Mouse (Mus musculus): ENCODE measurements at regions not wholly inside any gene's neighbourhood (a gene's known extent, or its start where the extent isn't known, plus 50 kb on each side); places are given as distances from the start of the nearest gene placed in this dataset.

DNA sequence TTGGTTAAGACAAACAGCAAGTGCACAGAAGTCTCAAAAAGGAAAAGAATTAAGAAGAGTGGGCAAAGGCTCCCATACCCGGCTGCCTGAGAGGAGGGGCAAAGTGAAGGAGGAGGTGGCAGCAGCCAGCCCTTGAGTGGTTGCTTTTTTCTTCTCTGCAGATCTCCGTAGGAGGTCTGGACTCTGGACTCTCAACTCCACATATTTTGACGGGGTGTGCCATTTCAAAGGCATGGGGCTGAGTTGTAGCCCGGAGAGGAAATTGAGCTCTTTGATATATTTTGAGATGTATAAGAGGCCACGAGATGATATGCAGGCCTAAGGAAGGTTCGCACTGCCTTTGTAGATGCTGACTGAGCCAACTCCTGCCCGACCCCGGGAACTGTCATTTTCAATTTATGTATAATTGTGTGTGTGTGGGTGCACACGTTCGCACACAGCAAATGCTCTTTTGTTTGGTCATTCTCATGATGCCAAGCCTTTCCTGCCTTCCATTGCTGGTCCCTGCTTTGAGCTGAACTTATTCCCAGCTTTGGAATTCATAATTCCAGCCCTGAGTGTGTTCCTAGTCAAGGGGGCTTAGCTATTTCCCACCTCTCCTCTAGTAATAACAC, 56.4 kb downstream of the Cxcr4 start:
- DNase-seq (ENCODE audit: low spot score) (no peak), ATAC-seq (ENCODE audit: insufficient read depth, low FRiP score, low TSS enrichment) (no peak)
- no peaks in the 10 kb centered on the region for H3K27me3 ChIP-seq (ENCODE audit: control insufficient read depth, insufficient read depth, low read length)
- no peak overlapping the region for H3K4me2 ChIP-seq (ENCODE audit: low read depth)
- no peak overlapping the region for H3K4me3 ChIP-seq (ENCODE audit: low read depth, low read length)
- H3K27ac ChIP-seq (ENCODE audit: low read depth, low read length), result no peak overlapping the region
- H3K4me1 ChIP-seq (ENCODE audit: control insufficient read depth, insufficient read depth, low read length), result no peaks in the 10 kb centered on the region
- no peaks in the 10 kb centered on the region for H3K9me3 ChIP-seq (ENCODE audit: control insufficient read depth, low read length)
- no peak overlapping the region for H3K9ac ChIP-seq (ENCODE audit: low read length)
- no peaks in the 10 kb centered on the region for H3K36me3 ChIP-seq (ENCODE audit: control insufficient read depth, insufficient read depth, low read length)
- WGBS, result 59% methylated on average over 10 of the region's 10 CpGs

DNA sequence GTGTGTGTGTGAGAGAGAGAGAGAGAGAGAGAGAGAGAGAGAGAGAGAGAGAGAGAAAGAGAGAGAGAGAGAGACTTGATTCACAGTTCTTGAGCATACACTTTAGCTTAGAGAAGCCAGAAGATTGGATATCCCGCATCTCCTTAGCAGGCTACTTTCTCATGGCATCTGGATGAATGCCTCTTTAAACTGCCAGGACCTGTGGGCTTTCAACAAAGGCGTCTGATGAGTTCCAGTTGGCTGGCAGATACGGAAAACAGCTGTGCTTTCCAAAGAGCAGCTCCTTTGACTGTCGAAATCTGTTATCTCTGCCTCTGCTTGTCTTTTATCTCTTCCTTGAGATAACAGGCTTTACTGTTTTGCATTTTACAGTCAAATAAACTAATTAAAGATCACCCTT, 59.5 kb downstream of the Cxcr4 start:
- no peak overlapping the region for H3K4me2 ChIP-seq (ENCODE audit: low read depth)
- H3K36me3 ChIP-seq (ENCODE audit: control insufficient read depth, insufficient read depth, low read length), result no peaks in the 10 kb centered on the region
- ATAC-seq (ENCODE audit: insufficient read depth, low FRiP score, low TSS enrichment) (no peak), DNase-seq (ENCODE audit: low spot score) (no peak)
- H3K27me3 ChIP-seq (ENCODE audit: control insufficient read depth, insufficient read depth, low read length), result no peaks in the 10 kb centered on the region
- H3K4me3 ChIP-seq (ENCODE audit: low read depth, low read length), result no peak overlapping the region
- no peaks in the 10 kb centered on the region for H3K4me1 ChIP-seq (ENCODE audit: control insufficient read depth, insufficient read depth, low read length)
- 7% methylated on average over 4 of the region's 4 CpGs for WGBS
- H3K9ac ChIP-seq (ENCODE audit: low read length), result no peak overlapping the region
- no peak overlapping the region for H3K27ac ChIP-seq (ENCODE audit: low read depth, low read length)
- no peaks in the 10 kb centered on the region for H3K9me3 ChIP-seq (ENCODE audit: control insufficient read depth, low read length)

DNA sequence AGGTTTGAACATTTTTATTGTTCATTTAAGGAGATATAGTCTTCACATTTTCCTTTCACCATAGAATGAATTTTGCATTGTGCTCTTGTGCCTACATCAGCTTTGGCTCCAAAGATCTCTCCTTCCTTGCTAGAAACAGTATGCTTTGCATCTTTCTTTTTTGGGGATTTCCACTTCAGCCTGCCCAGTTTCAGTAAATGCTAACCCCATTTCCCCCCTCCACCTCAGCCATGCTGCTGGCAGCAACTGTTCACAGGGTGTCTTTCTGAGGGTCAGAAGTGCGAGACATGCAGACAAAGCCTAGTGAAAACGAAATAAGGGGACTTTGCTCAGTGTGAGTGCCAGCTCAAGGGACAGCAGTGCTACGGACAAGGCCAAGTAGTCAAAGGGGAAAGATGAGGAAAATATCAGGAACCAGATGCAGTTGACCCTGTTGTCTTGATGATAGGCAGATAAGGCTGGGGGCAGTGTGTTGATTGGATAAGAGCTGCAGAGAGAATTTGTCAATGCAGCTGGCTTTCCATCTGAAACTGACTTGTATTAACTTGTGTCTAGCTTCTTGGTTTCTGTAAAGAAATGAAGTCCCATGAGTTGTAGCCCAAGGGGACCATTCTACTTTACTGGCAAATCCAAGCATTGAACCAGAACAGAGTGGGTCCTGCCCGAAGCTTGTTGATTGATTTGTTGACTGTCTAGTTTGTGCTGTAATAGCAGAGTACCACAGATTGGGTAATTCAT, 62.1 kb downstream of the Cxcr4 start:
- H3K9ac ChIP-seq (ENCODE audit: low read length), result no peak overlapping the region
- 83% methylated on average over 4 of the region's 4 CpGs for WGBS

DNA sequence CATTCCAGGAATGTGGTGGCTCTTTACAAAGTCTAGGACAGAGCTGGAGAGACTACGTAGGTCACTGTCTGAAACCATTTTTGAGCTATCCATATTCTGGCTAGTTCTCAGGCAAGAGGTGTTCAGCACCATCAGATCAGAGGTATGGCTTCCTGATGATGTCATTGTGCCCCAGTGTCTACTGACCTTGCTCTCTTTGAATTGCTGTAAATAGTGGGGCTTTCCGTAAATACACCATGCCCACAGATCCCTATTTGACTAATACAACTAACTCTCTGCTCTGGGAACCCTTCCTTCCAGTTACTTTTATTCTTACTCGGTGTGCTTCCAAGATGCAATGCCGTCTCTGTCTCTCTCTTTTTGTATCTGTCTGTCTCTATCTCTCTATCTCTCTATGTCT, 72.9 kb downstream of the Cxcr4 start:
- Histone ChIP-seq H3K27me3 (ENCODE audit: control insufficient read depth, insufficient read depth, low read length) (no peaks in the 10 kb centered on the region), H3K27ac (ENCODE audit: low read depth, low read length) (no peak overlapping the region), H3K9me3 (ENCODE audit: control insufficient read depth, low read length) (no peaks in the 10 kb centered on the region), H3K4me3 (ENCODE audit: low read depth, low read length) (no peak overlapping the region), H3K36me3 (ENCODE audit: control insufficient read depth, insufficient read depth, low read length) (no peaks in the 10 kb centered on the region), H3K4me1 (ENCODE audit: control insufficient read depth, insufficient read depth, low read length) (no peaks in the 10 kb centered on the region), H3K4me2 (ENCODE audit: low read depth) (no peak overlapping the region), H3K9ac (ENCODE audit: low read length) (no peak overlapping the region)
- DNase-seq (ENCODE audit: low spot score) (no peak), ATAC-seq (ENCODE audit: insufficient read depth, low FRiP score, low TSS enrichment) (no peak)
- 91% methylated on average over 4 of the region's 4 CpGs for WGBS

More for the DNA sequence above, 62.1 kb downstream of the Cxcr4 start:
- Histone ChIP-seq H3K27me3 (ENCODE audit: control insufficient read depth, insufficient read depth, low read length) (no peaks in the 10 kb centered on the region), H3K4me1 (ENCODE audit: control insufficient read depth, insufficient read depth, low read length) (no peaks in the 10 kb centered on the region), H3K9me3 (ENCODE audit: control insufficient read depth, low read length) (no peaks in the 10 kb centered on the region), H3K4me3 (ENCODE audit: low read depth, low read length) (no peak overlapping the region), H3K27ac (ENCODE audit: low read depth, low read length) (no peak overlapping the region), H3K4me2 (ENCODE audit: low read depth) (no peak overlapping the region), H3K36me3 (ENCODE audit: control insufficient read depth, insufficient read depth, low read length) (no peaks in the 10 kb centered on the region)
- ATAC-seq (ENCODE audit: insufficient read depth, low FRiP score, low TSS enrichment) (no peak), DNase-seq (ENCODE audit: low spot score) (no peak)

DNA sequence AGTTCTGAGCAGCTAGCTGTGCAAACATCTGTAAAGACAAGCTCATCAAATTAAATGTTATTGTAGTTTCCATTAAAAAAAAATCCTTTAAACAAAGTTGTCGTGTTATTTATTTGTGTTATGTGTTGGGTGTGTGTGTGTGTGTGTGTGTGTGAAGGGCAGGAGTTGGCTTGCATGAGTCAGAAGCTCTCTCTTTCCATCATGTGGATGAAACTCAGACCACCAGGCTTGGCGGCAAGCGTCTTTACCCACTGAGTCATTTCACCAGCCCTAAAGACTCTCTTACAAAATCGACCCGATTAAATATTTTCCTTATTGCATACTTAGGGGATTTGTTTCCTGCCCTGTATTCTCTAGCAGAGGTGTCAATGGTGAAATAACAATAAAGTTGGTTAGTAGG, 73.6 kb downstream of the Cxcr4 start:
- no peak overlapping the region for H3K27ac ChIP-seq (ENCODE audit: low read depth, low read length)
- DNase-seq (ENCODE audit: low spot score) (no peak), ATAC-seq (ENCODE audit: insufficient read depth, low FRiP score, low TSS enrichment) (no peak)
- H3K9ac ChIP-seq (ENCODE audit: low read length), result no peak overlapping the region
- no peak overlapping the region for H3K4me2 ChIP-seq (ENCODE audit: low read depth)
- H3K9me3 ChIP-seq (ENCODE audit: control insufficient read depth, low read length), result no peaks in the 10 kb centered on the region
- H3K27me3 ChIP-seq (ENCODE audit: control insufficient read depth, insufficient read depth, low read length), result no peaks in the 10 kb centered on the region
- no peak overlapping the region for H3K4me3 ChIP-seq (ENCODE audit: low read depth, low read length)
- WGBS, result 95% methylated on average over 5 of the region's 5 CpGs
- no peaks in the 10 kb centered on the region for H3K4me1 ChIP-seq (ENCODE audit: control insufficient read depth, insufficient read depth, low read length)
- no peaks in the 10 kb centered on the region for H3K36me3 ChIP-seq (ENCODE audit: control insufficient read depth, insufficient read depth, low read length)

DNA sequence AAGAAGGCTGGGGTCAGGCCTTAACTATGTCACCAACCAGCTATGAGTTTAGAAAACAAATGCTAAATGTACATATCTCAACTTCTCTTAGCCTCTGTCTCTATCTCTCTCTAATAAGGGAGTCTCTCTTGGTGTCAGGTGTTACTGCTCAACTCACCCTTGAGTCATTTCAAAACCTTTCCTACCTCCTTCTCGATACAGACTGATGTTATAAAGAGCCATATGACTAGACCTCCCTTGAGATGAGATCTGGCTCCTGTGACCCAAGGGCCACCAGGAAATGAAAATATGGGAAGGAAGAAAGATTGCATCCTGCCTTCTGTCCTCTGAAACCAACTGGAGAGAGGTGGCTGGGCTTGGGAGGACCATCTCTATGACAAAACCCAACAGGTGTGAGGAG, 74.7 kb downstream of the Cxcr4 start:
- no peaks in the 10 kb centered on the region for H3K27me3 ChIP-seq (ENCODE audit: control insufficient read depth, insufficient read depth, low read length)
- no peaks in the 10 kb centered on the region for H3K9me3 ChIP-seq (ENCODE audit: control insufficient read depth, low read length)
- no peak for ATAC-seq (ENCODE audit: insufficient read depth, low FRiP score, low TSS enrichment)
- no peak overlapping the region for H3K27ac ChIP-seq (ENCODE audit: low read depth, low read length)
- DNase-seq (ENCODE audit: low spot score), result no peak
- H3K9ac ChIP-seq (ENCODE audit: low read length), result no peak overlapping the region
- 84% methylated on average over 1 of the region's 1 CpGs for WGBS
- H3K4me2 ChIP-seq (ENCODE audit: low read depth), result no peak overlapping the region
- H3K4me1 ChIP-seq (ENCODE audit: control insufficient read depth, insufficient read depth, low read length), result no peaks in the 10 kb centered on the region
- no peak overlapping the region for H3K4me3 ChIP-seq (ENCODE audit: low read depth, low read length)
- H3K36me3 ChIP-seq (ENCODE audit: control insufficient read depth, insufficient read depth, low read length), result no peaks in the 10 kb centered on the region

DNA sequence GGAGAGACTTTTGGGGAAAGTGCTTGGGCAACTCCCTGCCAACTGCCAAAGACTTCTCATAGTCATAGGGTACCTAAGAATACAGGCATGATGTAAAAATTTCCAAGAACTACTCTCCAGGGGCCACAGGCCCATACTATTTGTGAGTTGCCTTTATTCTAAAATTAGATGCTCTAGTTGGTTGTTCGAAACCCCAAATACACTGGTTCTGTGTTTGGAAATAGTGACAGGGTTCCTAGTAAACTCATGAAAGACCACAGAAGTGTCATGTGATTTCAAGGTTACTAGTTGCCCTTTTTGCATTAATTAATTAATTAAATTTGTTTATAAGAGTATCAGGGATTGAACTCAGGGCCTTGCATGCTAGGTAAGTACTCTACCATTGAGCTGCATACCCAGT, 77.8 kb downstream of the Cxcr4 start:
- no peaks in the 10 kb centered on the region for H3K4me1 ChIP-seq (ENCODE audit: control insufficient read depth, insufficient read depth, low read length)
- WGBS, result 91% methylated on average over 1 of the region's 1 CpGs
- H3K4me3 ChIP-seq (ENCODE audit: low read depth, low read length), result no peak overlapping the region
- no peak overlapping the region for H3K27ac ChIP-seq (ENCODE audit: low read depth, low read length)
- no peaks in the 10 kb centered on the region for H3K36me3 ChIP-seq (ENCODE audit: control insufficient read depth, insufficient read depth, low read length)
- ATAC-seq (ENCODE audit: insufficient read depth, low FRiP score, low TSS enrichment), result no peak
- no peak overlapping the region for H3K9ac ChIP-seq (ENCODE audit: low read length)
- H3K9me3 ChIP-seq (ENCODE audit: control insufficient read depth, low read length), result no peaks in the 10 kb centered on the region
- H3K27me3 ChIP-seq (ENCODE audit: control insufficient read depth, insufficient read depth, low read length), result no peaks in the 10 kb centered on the region
- H3K4me2 ChIP-seq (ENCODE audit: low read depth), result no peak overlapping the region
- DNase-seq (ENCODE audit: low spot score), result no peak

DNA sequence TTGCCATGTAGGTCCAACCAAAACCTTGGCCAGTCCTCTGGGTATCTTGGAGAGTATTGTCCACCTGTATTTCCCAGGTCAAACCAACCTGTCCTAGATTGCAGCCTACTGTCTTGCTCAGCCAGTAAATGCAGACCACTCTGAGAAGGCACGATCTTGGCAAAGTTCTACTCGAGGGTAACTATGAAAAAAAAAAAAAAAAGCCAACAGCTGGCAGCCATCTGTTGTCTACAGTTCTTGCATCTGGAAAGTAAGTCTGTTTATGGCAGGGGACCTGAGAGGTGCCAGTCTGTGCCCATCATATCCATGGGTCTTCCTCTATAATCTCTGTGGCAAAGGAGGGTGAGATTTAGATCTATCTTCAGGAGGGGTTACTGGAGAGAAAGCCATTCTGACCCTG, 78.2 kb downstream of the Cxcr4 start:
- no peak for DNase-seq (ENCODE audit: low spot score)
- no peak for ATAC-seq (ENCODE audit: insufficient read depth, low FRiP score, low TSS enrichment)
- no peaks in the 10 kb centered on the region for H3K9me3 ChIP-seq (ENCODE audit: control insufficient read depth, low read length)

DNA sequence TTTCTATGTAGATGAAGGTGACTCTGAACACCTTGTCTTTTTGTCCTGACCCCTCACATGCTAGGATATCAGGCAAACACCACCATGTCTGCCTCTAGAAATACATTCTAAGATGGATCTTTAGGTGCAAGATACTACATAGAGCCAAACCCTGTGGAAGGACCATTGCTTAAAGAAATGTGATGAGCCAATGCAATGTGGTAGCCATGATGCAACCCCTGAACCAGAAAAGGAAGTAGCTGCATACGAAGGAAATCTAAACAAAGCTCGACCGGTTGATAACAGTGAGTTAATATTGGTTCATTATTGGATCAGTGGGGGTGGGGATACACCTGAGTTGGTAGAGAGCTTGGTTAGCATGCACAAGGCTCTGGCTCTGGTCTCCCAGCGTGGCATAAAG, 78.9 kb downstream of the Cxcr4 start:
- Histone ChIP-seq H3K27me3 (ENCODE audit: control insufficient read depth, insufficient read depth, low read length) (no peaks in the 10 kb centered on the region), H3K36me3 (ENCODE audit: control insufficient read depth, insufficient read depth, low read length) (no peaks in the 10 kb centered on the region), H3K9me3 (ENCODE audit: control insufficient read depth, low read length) (no peaks in the 10 kb centered on the region), H3K9ac (ENCODE audit: low read length) (no peak overlapping the region), H3K27ac (ENCODE audit: low read depth, low read length) (no peak overlapping the region), H3K4me1 (ENCODE audit: control insufficient read depth, insufficient read depth, low read length) (no peaks in the 10 kb centered on the region), H3K4me2 (ENCODE audit: low read depth) (no peak overlapping the region), H3K4me3 (ENCODE audit: low read depth, low read length) (no peak overlapping the region)
- DNase-seq (ENCODE audit: low spot score) (no peak), ATAC-seq (ENCODE audit: insufficient read depth, low FRiP score, low TSS enrichment) (no peak)
- 95% methylated on average over 4 of the region's 4 CpGs for WGBS

More for the DNA sequence above, 78.2 kb downstream of the Cxcr4 start:
- Histone ChIP-seq H3K36me3 (ENCODE audit: control insufficient read depth, insufficient read depth, low read length) (no peaks in the 10 kb centered on the region), H3K27me3 (ENCODE audit: control insufficient read depth, insufficient read depth, low read length) (no peaks in the 10 kb centered on the region), H3K4me1 (ENCODE audit: control insufficient read depth, insufficient read depth, low read length) (no peaks in the 10 kb centered on the region), H3K9ac (ENCODE audit: low read length) (no peak overlapping the region), H3K4me3 (ENCODE audit: low read depth, low read length) (no peak overlapping the region), H3K27ac (ENCODE audit: low read depth, low read length) (no peak overlapping the region), H3K4me2 (ENCODE audit: low read depth) (no peak overlapping the region)
- WGBS, result 85% methylated on average over 2 of the region's 2 CpGs
